Mouse (Mus musculus): ENCODE measurements around the gene Rec114. TPM values are rescaled to one million over a fixed set of nuclear protein-coding genes. Genes with fewer than 3 reads are reported as not detected.
A peak's percentile ranks its signal among the peaks of the same experiment; 100 is the strongest.

The Rec114 gene
- total and polyA plus RNA-seq, 2 experiments, result 1.7 TPM

GRCm38 (mm10) chr9:58649265-58649626 lies 94.5 kb downstream of the Rec114 start:
- 88% methylated on average over 4 of the region's 4 CpGs for WGBS
- DNase-seq (ENCODE audit: extremely low read depth, low read depth, low spot score), result no peak
- Histone ChIP-seq H3K4me1 (ENCODE audit: control insufficient read depth, insufficient read depth, low read length) (no peaks in the 10 kb centered on the region), H3K36me3 (ENCODE audit: control insufficient read depth, insufficient read depth, low read length) (peaks cover 8% of the 10 kb centered on the region), H3K4me3 (ENCODE audit: insufficient read depth, low read depth, low read length) (no peak overlapping the region), H3K27ac (replicated peaks; ENCODE audit: insufficient read depth, low read depth, low read length) (no peak overlapping the region), H3K9ac (ENCODE audit: low read depth, low read length) (no peak overlapping the region), H3K27me3 (ENCODE audit: control insufficient read depth, insufficient read depth, low read length) (no peaks in the 10 kb centered on the region), H3K79me2 (ENCODE audit: control insufficient read depth, insufficient read depth, low read length) (no peaks in the 10 kb centered on the region)
- TF ChIP-seq CTCF (IDR thresholded peaks at IDR 0.05; ENCODE audit: low read depth, low read length), result no peak

GRCm38 (mm10) chr9:58648406-58649264 lies 95.1 kb downstream of the Rec114 start:
- H3K27ac ChIP-seq (replicated peaks; ENCODE audit: insufficient read depth, low read depth, low read length), result no peak overlapping the region
- H3K9ac ChIP-seq (ENCODE audit: low read depth, low read length), result no peak overlapping the region
- H3K79me2 ChIP-seq (ENCODE audit: control insufficient read depth, insufficient read depth, low read length), result no peaks in the 10 kb centered on the region
- 84% methylated on average over 6 of the region's 6 CpGs for WGBS
- TF ChIP-seq POLR2A (IDR thresholded peaks at IDR 0.05; ENCODE audit: extremely low read depth, insufficient read depth, low read length) (no peak), CTCF (IDR thresholded peaks at IDR 0.05; ENCODE audit: low read depth, low read length) (no peak)
- peaks cover 13% of the 10 kb centered on the region for H3K36me3 ChIP-seq (ENCODE audit: control insufficient read depth, insufficient read depth, low read length)
- H3K27me3 ChIP-seq (ENCODE audit: control insufficient read depth, insufficient read depth, low read length), result no peaks in the 10 kb centered on the region
- H3K4me1 ChIP-seq (ENCODE audit: control insufficient read depth, insufficient read depth, low read length), result no peaks in the 10 kb centered on the region
- H3K4me3 ChIP-seq (ENCODE audit: insufficient read depth, low read depth, low read length), result no peak overlapping the region
- no peak for DNase-seq (ENCODE audit: extremely low read depth, low read depth, low spot score)

GRCm38 (mm10) chr9:58630441-58630840 lies 113.3 kb downstream of the Rec114 start:
- H3K4me3 ChIP-seq (ENCODE audit: insufficient read depth, low read depth, low read length), result no peak overlapping the region
- H3K27me3 ChIP-seq (ENCODE audit: control insufficient read depth, insufficient read depth, low read length), result no peaks in the 10 kb centered on the region
- no peak overlapping the region for H3K27ac ChIP-seq (replicated peaks; ENCODE audit: insufficient read depth, low read depth, low read length)
- TF ChIP-seq CTCF (IDR thresholded peaks at IDR 0.05; ENCODE audit: low read depth, low read length) (no peak), POLR2A (IDR thresholded peaks at IDR 0.05; ENCODE audit: extremely low read depth, insufficient read depth, low read length) (no peak)
- peaks cover 19% of the 10 kb centered on the region for H3K36me3 ChIP-seq (ENCODE audit: control insufficient read depth, insufficient read depth, low read length)
- no peak for DNase-seq (ENCODE audit: extremely low read depth, low read depth, low spot score)
- 83% methylated on average over 2 of the region's 2 CpGs for WGBS
- no peaks in the 10 kb centered on the region; the same call in 1 of the 2 replicates for H3K79me2 ChIP-seq (ENCODE audit: control insufficient read depth, insufficient read depth, low read length)
- no peak overlapping the region for H3K9ac ChIP-seq (ENCODE audit: low read depth, low read length)
- H3K4me1 ChIP-seq (ENCODE audit: control insufficient read depth, insufficient read depth, low read length), result peaks cover 3% of the 10 kb centered on the region; the same call in 1 of the 2 replicates

- no peak overlapping the region for H3K4me3 ChIP-seq (ENCODE audit: insufficient read depth, low read depth, low read length)
- H3K79me2 ChIP-seq (ENCODE audit: control insufficient read depth, insufficient read depth, low read length), result no peaks in the 10 kb centered on the region; the same call in 1 of the 2 replicates
- peaks cover 4% of the 10 kb centered on the region; the same call in 1 of the 2 replicates for H3K4me1 ChIP-seq (ENCODE audit: control insufficient read depth, insufficient read depth, low read length)
- no peak overlapping the region for H3K9ac ChIP-seq (ENCODE audit: low read depth, low read length)
- 18% methylated on average over 2 of the region's 2 CpGs for WGBS
- no peak overlapping the region for H3K27ac ChIP-seq (replicated peaks; ENCODE audit: insufficient read depth, low read depth, low read length)
- H3K36me3 ChIP-seq (ENCODE audit: control insufficient read depth, insufficient read depth, low read length), result peaks cover 18% of the 10 kb centered on the region
- no peaks in the 10 kb centered on the region for H3K27me3 ChIP-seq (ENCODE audit: control insufficient read depth, insufficient read depth, low read length)
- TF ChIP-seq POLR2A (IDR thresholded peaks at IDR 0.05; ENCODE audit: extremely low read depth, insufficient read depth, low read length), result no peak
- no peak for TF ChIP-seq CTCF (IDR thresholded peaks at IDR 0.05; ENCODE audit: low read depth, low read length)
- peak; percentile 22 for DNase-seq (ENCODE audit: extremely low read depth, low read depth, low spot score)
Observed at GRCm38 (mm10) chr9:58627197-58627596, 116.6 kb downstream of the Rec114 start.

- H3K9ac ChIP-seq (ENCODE audit: low read depth, low read length), result no peak overlapping the region
- WGBS, result 94% methylated on average over 1 of the region's 1 CpGs
- no peak for TF ChIP-seq CTCF (IDR thresholded peaks at IDR 0.05; ENCODE audit: low read depth, low read length)
- TF ChIP-seq POLR2A (IDR thresholded peaks at IDR 0.05; ENCODE audit: extremely low read depth, insufficient read depth, low read length), result no peak
Observed at GRCm38 (mm10) chr9:58623009-58623408, 120.8 kb downstream of the Rec114 start.

More at GRCm38 (mm10) chr9:58623009-58623408, 120.8 kb downstream of the Rec114 start:
- H3K4me3 ChIP-seq (ENCODE audit: insufficient read depth, low read depth, low read length), result no peak overlapping the region
- H3K36me3 ChIP-seq (ENCODE audit: control insufficient read depth, insufficient read depth, low read length), result peaks cover 4% of the 10 kb centered on the region; the same call in 1 of the 2 replicates
- no peak overlapping the region for H3K27ac ChIP-seq (replicated peaks; ENCODE audit: insufficient read depth, low read depth, low read length)
- no peak for DNase-seq (ENCODE audit: extremely low read depth, low read depth, low spot score)
- no peaks in the 10 kb centered on the region for H3K27me3 ChIP-seq (ENCODE audit: control insufficient read depth, insufficient read depth, low read length)
- peaks cover 7% of the 10 kb centered on the region; the same call in 1 of the 2 replicates for H3K79me2 ChIP-seq (ENCODE audit: control insufficient read depth, insufficient read depth, low read length)
- peaks cover 4% of the 10 kb centered on the region; the same call in 1 of the 2 replicates for H3K4me1 ChIP-seq (ENCODE audit: control insufficient read depth, insufficient read depth, low read length)
